Mouse (Mus musculus) spleen, adult 10 weeks (tissue): Measurements from ENCODE around the gene Arhgef9. TPM values are rescaled to one million over a fixed set of nuclear protein-coding genes. Genes with fewer than 3 reads are reported as not detected.

ENCODE experiments used
- polyA plus RNA-seq: library from polyadenylated mRNA; stranded (reverse); fragments of 350-450 nt; fragmentation: Illumina TruSeq; extraction: RNeasy Lipid Tissue Mini Kit (QIAGEN cat#74804); gene quantifications from one replicate; pipeline ENCODE4 v1.2.3, GENCODE M21; 2015; ENCODE audit warnings: low replicate concordance; ENCODE audit not compliant: insufficient read depth

The Arhgef9 gene
- 2.9 TPM for polyA plus RNA-seq

DNA sequence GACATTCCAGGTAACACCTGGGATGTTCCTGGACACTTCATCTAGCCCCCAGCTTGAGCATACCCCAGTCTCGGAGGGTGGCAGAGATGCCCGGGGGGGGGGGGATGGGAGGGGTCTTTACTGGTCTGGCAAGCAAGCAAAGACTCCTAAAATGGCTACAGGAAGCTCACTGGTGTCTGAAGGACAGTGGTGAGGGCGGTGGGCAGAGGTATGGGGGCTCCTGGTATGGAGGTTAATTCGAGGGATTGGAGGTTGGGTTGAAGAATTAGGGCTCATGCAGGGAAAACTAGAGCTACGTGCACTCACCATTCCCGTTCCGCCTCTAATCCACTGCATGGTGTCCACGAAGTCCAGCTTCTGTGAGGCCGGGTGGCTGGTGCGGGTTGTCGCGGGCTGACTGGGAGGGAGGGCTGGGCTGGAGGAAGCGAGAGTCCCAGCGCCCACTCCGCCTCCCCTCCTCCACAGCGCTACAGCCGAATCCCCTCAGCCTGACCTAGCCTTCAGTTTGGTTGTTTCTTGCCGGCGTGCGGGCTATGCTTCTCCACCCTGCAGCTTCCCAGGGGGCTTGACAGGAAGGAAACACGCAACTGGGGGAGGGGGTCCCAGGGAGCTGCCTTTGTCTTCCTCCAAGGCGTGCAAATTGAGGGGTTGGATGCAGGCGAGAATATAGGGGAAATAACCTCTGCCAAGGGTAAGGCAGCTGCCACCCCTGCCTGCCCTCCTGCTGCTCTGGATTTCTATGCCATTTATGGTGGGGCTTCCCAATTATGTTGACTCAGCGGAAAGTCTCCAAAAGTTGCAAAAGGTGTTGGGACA lies at the start of gene Arhgef9:
Gene Arhgef9 (minus strand): TSS at position 753 of the 816 bp plus-strand sequence.

DNA sequence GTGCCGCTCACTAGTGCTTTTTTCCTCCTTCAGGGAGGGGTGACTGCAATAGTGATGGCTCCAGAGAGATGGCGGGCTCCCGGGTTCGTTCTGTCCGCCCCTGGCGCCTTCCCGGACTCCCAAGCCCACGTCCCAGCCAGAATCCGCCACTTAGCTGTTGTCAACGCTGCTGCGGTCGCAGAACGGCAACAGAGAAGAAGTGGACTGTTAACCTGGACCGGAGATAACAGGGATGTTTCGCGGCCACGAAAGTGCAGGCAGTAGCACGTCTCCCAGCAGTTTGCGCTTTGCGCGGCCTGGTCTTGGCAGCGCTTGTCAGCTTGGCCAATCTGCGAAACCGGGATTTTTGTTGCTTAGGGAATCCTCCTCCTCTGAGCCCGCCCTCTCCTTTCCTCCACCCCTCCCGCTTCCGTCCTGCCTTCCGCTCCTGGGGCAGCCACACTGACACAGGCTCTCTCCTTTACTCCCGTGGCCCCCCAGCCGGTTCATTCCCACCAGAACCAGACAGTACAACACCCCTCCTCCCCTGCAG lies 170.2 kb downstream of the Arhgef9 start, which contains the start of gene Spin4:
Gene Spin4 (minus strand): TSS at position 322 of the 532 bp plus-strand sequence.

Other genes starting within 250 kb of the Arhgef9 start
- 0.50 TPM for gene Spin4, start 170.2 kb downstream of the Arhgef9 start, polyA plus RNA-seq
- 7.5 TPM for gene Amer1, start 248.0 kb upstream of the Arhgef9 start, polyA plus RNA-seq